Mouse (Mus musculus) liver, embryonic 16.5 days (tissue): ENCODE measurements at regions not wholly inside any gene's neighbourhood (a gene's known extent, or its start where the extent isn't known, plus 50 kb on each side); places are given as distances from the start of the nearest gene placed in this dataset.

Source experiments
- ATAC-seq: fragments of 200-750 bp; cut with Nextera tagmentation; 2 replicates; pipeline ENCODE4 v1.8.0; 2017; ENCODE audit warnings: low read depth, mild to moderate bottlenecking, moderate number of reproducible peaks, moderate library complexity
- H3K27ac ChIP-seq: fragments of 300-500 bp; sonication (generic); 2 replicates; pipeline ENCODE4 v1.5.1; 2014; ENCODE audit warnings: mild to moderate bottlenecking, low read length
- H3K27me3 ChIP-seq: fragments of 300-500 bp; sonication (generic); 2 replicates; pipeline ENCODE4 v1.6.1; 2014; ENCODE audit warnings: low read depth, low read length, mixed read lengths; ENCODE audit not compliant: control insufficient read depth, insufficient read depth
- H3K36me3 ChIP-seq: fragments of 300-500 bp; sonication (generic); 2 replicates; pipeline ENCODE4 v1.6.1; 2014; ENCODE audit warnings: mild to moderate bottlenecking; ENCODE audit not compliant: control insufficient read depth, insufficient read depth
- H3K4me1 ChIP-seq: fragments of 300-500 bp; sonication (generic); 2 replicates; pipeline ENCODE4 v1.6.1; 2014; ENCODE audit warnings: low read depth, low read length, mixed read lengths; ENCODE audit not compliant: control insufficient read depth
- H3K4me2 ChIP-seq: fragments of 300-500 bp; sonication (generic); 2 replicates; pipeline ENCODE4 v1.6.1; 2014; ENCODE audit warnings: low read depth, low read length, mixed read lengths
- H3K4me3 ChIP-seq: fragments of 300-500 bp; sonication (generic); 2 replicates; pipeline ENCODE4 v1.5.1; 2014; ENCODE audit warnings: low read depth, mild to moderate bottlenecking, low read length
- H3K9ac ChIP-seq: fragments of 300-500 bp; sonication (generic); 2 replicates; pipeline ENCODE4 v1.6.1; 2014; ENCODE audit warnings: low read depth, low read length
- H3K9me3 ChIP-seq: fragments of 300-500 bp; sonication (generic); replicated peaks from 2 replicates; pipeline ENCODE4 v1.6.1; 2016; ENCODE audit warnings: low read length; ENCODE audit not compliant: control insufficient read depth
- WGBS: fragments of 180-500 bp; shearing (Covaris S2); extraction: QIAGEN DNeasy Blood & Tissue Kit; methylation state at CpG from one replicate; pipeline ENCODE4 v1.1.7; 2014; ENCODE audit not compliant: insufficient replicate concordance; 5-methylcytosine and 5-hydroxymethylcytosine counted together

- ATAC-seq, result no peak
- Histone ChIP-seq H3K4me3 (no peak overlapping the region), H3K4me1 (no peaks in the 10 kb centered on the region), H3K36me3 (no peaks in the 10 kb centered on the region), H3K9me3 (no peaks in the 10 kb centered on the region), H3K9ac (no peak overlapping the region), H3K27ac (no peak overlapping the region), H3K4me2 (no peak overlapping the region), H3K27me3 (no peaks in the 10 kb centered on the region)
- 63% methylated on average over 3 of the region's 3 CpGs for WGBS
These were observed 69.7 kb upstream of the Lama4 start for GRCm38 (mm10) chr10:38895656-38896055.

GRCm38 (mm10) chr10:38897573-38897972, 67.7 kb upstream of the Lama4 start:
- H3K4me1 ChIP-seq, result no peaks in the 10 kb centered on the region
- H3K27me3 ChIP-seq, result no peaks in the 10 kb centered on the region
- 55% methylated on average over 5 of the region's 5 CpGs for whole genome bisulfite sequencing
- H3K36me3 ChIP-seq, result no peaks in the 10 kb centered on the region
- H3K27ac ChIP-seq, result no peak overlapping the region
- no peak overlapping the region for H3K9ac ChIP-seq
- no peak for ATAC-seq
- H3K4me3 ChIP-seq, result no peak overlapping the region
- no peaks in the 10 kb centered on the region for H3K9me3 ChIP-seq
- no peak overlapping the region for H3K4me2 ChIP-seq

- no peak overlapping the region for H3K27ac ChIP-seq
- no peak overlapping the region for H3K9ac ChIP-seq
- no peaks in the 10 kb centered on the region for H3K36me3 ChIP-seq
- H3K4me3 ChIP-seq, result no peak overlapping the region
- H3K4me2 ChIP-seq, result no peak overlapping the region
- no peak for ATAC-seq
- WGBS, result 39% methylated on average over 3 of the region's 3 CpGs
- no peaks in the 10 kb centered on the region for H3K9me3 ChIP-seq
- H3K27me3 ChIP-seq, result no peaks in the 10 kb centered on the region
- no peaks in the 10 kb centered on the region for H3K4me1 ChIP-seq
These were observed 59.2 kb upstream of the Lama4 start for GRCm38 (mm10) chr10:38906121-38906520.

- ATAC-seq, result no peak
- Histone ChIP-seq H3K9me3 (no peaks in the 10 kb centered on the region), H3K4me2 (no peak overlapping the region), H3K4me3 (no peak overlapping the region), H3K27me3 (no peaks in the 10 kb centered on the region), H3K9ac (no peak overlapping the region), H3K4me1 (no peaks in the 10 kb centered on the region), H3K27ac (no peak overlapping the region), H3K36me3 (no peaks in the 10 kb centered on the region)
- WGBS, result 53% methylated on average over 2 of the region's 2 CpGs
These were observed 57.5 kb upstream of the Lama4 start for GRCm38 (mm10) chr10:38907835-38908234.

- no peaks in the 10 kb centered on the region for H3K9me3 ChIP-seq
- no peaks in the 10 kb centered on the region for H3K36me3 ChIP-seq
- no peak overlapping the region for H3K9ac ChIP-seq
- H3K27me3 ChIP-seq, result no peaks in the 10 kb centered on the region
- H3K4me1 ChIP-seq, result no peaks in the 10 kb centered on the region
- WGBS, result 48% methylated on average over 9 of the region's 9 CpGs
- no peak overlapping the region for H3K4me3 ChIP-seq
- no peak overlapping the region for H3K27ac ChIP-seq
- no peak overlapping the region for H3K4me2 ChIP-seq
- ATAC-seq, result peak; percentile 39; the same call in 1 of the 2 replicates
These were observed 57.0 kb upstream of the Lama4 start for GRCm38 (mm10) chr10:38908277-38908676.

- H3K9ac ChIP-seq, result no peak overlapping the region
- no peak overlapping the region for H3K27ac ChIP-seq
- H3K4me1 ChIP-seq, result no peaks in the 10 kb centered on the region
- no peak for ATAC-seq
- no peak overlapping the region for H3K4me2 ChIP-seq
- no peaks in the 10 kb centered on the region for H3K27me3 ChIP-seq
- no peaks in the 10 kb centered on the region for H3K36me3 ChIP-seq
- H3K4me3 ChIP-seq, result no peak overlapping the region
- WGBS, result 79% methylated on average over 1 of the region's 1 CpGs
- no peaks in the 10 kb centered on the region for H3K9me3 ChIP-seq
These were observed 56.1 kb upstream of the Lama4 start for GRCm38 (mm10) chr10:38909152-38909732.

- H3K9ac ChIP-seq, result no peak overlapping the region
- H3K9me3 ChIP-seq, result no peaks in the 10 kb centered on the region
- no peak overlapping the region for H3K27ac ChIP-seq
- H3K4me1 ChIP-seq, result no peaks in the 10 kb centered on the region
- H3K4me3 ChIP-seq, result no peak overlapping the region
- H3K36me3 ChIP-seq, result no peaks in the 10 kb centered on the region
- 50% methylated on average over 2 of the region's 2 CpGs for WGBS
- H3K27me3 ChIP-seq, result no peaks in the 10 kb centered on the region
- no peak for ATAC-seq
- no peak overlapping the region for H3K4me2 ChIP-seq
These were observed 55.5 kb upstream of the Lama4 start for GRCm38 (mm10) chr10:38909843-38910242.

GRCm38 (mm10) chr10:38913013-38913412, 52.3 kb upstream of the Lama4 start:
- Histone ChIP-seq H3K36me3 (no peaks in the 10 kb centered on the region), H3K9me3 (no peaks in the 10 kb centered on the region), H3K4me2 (no peak overlapping the region), H3K4me3 (no peak overlapping the region), H3K27me3 (no peaks in the 10 kb centered on the region), H3K4me1 (no peaks in the 10 kb centered on the region), H3K9ac (no peak overlapping the region), H3K27ac (no peak overlapping the region)
- ATAC-seq, result no peak
- WGBS, result 70% methylated on average over 2 of the region's 2 CpGs
